Mouse (Mus musculus) C2C12 (cell line): ENCODE results near the gene Aox1. TPM values are rescaled to one million over a fixed set of nuclear protein-coding genes. Genes with fewer than 3 reads are reported as not detected.

Experiments used
- H3K27me3 ChIP-seq: one replicate; pipeline ENCODE4 v1.6.1; 2011; ENCODE audit not compliant: control insufficient read depth, insufficient read depth, insufficient read length
- H3K36me3 ChIP-seq: one replicate; pipeline ENCODE4 v1.6.1; 2011; ENCODE audit not compliant: control insufficient read depth, insufficient read depth
- H3K4me3 ChIP-seq: one replicate; pipeline ENCODE4 v1.5.1; 2011; ENCODE audit warnings: mild to moderate bottlenecking, control low read depth; ENCODE audit not compliant: poor library complexity, insufficient read depth, severe bottlenecking
- H3K79me2 ChIP-seq: one replicate; pipeline ENCODE4 v1.6.1; 2011; ENCODE audit not compliant: control insufficient read depth, insufficient read depth
- H3K79me3 ChIP-seq: one replicate; pipeline ENCODE4 v1.6.1; 2011; ENCODE audit warnings: low read depth, control low read depth
- H3ac ChIP-seq: one replicate; pipeline ENCODE3; 2011; ENCODE audit warnings: low read depth; ENCODE audit not compliant: control insufficient read depth, insufficient read length
- CEBPB ChIP-seq: IDR thresholded peaks from one replicate; pipeline ENCODE4 v1.6.1; 2011; ENCODE audit warnings: low read depth, mild to moderate bottlenecking, control low read depth, moderate library complexity
- CTCF ChIP-seq: IDR thresholded peaks from one replicate; pipeline ENCODE4 v1.5.1; 2011; ENCODE audit not compliant: control insufficient read depth, insufficient read depth, insufficient read length
- FOSL1 ChIP-seq: IDR thresholded peaks from one replicate; pipeline ENCODE4 v1.8.0; 2011; ENCODE audit warnings: mild to moderate bottlenecking, low read length; ENCODE audit not compliant: poor library complexity, insufficient read depth, severe bottlenecking
- MAX ChIP-seq: IDR thresholded peaks from one replicate; pipeline ENCODE4 v1.6.1; 2011; ENCODE audit warnings: mild to moderate bottlenecking, control low read depth
- MYOD1 ChIP-seq: IDR thresholded peaks from one replicate; pipeline ENCODE4 v1.6.1; 2011; ENCODE audit warnings: low read depth; ENCODE audit not compliant: control insufficient read depth, insufficient read length
- MYOG ChIP-seq: IDR thresholded peaks from one replicate; pipeline ENCODE4 v1.6.1; 2011; ENCODE audit not compliant: control insufficient read depth, insufficient read length; ENCODE audit errors: extremely low read depth
- USF1 ChIP-seq: IDR thresholded peaks from one replicate; pipeline ENCODE4 v1.6.1; 2011; ENCODE audit warnings: low read depth, mild to moderate bottlenecking, control low read depth, moderate library complexity
- polyA plus RNA-seq: library from polyadenylated mRNA; unstranded; fragments of >200 nt; fragmentation: generic; extraction: Trizol; gene quantifications from one replicate; pipeline ENCODE4 v1.2.1, GENCODE M21; 2012; ENCODE audit warnings: missing spikeins

Aox1 gene
- polyA plus RNA-seq, 1 experiment = 2.2 TPM

DNA sequence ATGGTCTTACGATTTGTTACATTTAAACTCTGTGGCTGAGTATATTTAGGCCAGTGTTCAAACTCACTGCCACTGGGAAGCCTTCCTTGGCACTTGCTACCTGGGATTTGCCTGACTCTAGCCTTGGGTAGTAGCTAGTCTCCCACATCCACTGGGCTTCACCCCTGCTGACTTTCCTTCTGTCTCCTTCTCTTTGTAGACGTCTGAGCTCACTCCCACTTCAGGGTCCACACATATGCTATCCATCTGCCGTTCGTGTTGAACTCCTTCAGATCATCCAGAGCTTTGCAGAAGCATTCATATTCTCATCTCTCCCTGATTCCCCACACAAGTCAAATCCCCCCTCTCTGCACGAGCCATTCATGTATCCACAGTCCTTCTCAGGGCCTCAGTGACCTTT lies 15.8 kb downstream of the Aox1 start:
- H3K4me3 ChIP-seq = no peak overlapping the region
- H3K79me3 ChIP-seq = no peaks in the 10 kb centered on the region
- no peak for TF ChIP-seq MYOD1
- TF ChIP-seq MYOG = no peak
- no peak for TF ChIP-seq USF1
- TF ChIP-seq CTCF = no peak
- no peak for TF ChIP-seq MAX
- no peak for TF ChIP-seq CEBPB
- TF ChIP-seq FOSL1 = no peak
- no peaks in the 10 kb centered on the region for H3K79me2 ChIP-seq
- peaks cover 29% of the 10 kb centered on the region for H3K36me3 ChIP-seq
- H3K27me3 ChIP-seq = no peaks in the 10 kb centered on the region
- H3ac ChIP-seq = no peak overlapping the region

DNA sequence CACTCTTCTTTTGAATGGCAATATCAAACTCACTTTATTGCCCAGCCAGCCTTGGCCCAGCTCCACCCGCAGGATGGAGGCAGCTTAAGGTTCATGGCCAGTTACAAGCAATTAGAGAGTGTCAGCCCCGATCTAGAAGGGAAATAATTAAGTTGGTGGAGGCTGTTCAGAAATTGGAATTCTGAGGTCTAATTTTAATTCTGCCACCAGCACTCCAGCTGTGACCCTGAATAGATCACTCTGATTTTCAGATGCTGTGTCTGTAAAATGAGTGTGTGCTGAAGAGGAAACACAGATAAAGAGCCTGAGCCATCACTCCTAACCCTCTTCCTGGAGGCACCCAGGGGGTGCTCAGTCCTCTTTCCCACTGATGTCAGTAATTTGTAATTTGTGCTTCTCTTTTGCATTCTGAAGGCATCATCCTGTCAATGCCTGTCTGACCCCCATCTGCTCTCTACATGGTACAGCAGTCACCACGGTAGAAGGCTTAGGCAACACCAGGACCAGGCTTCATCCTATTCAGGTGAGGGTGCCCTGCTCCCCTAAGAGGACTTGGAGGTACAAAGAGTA lies 17.1 kb downstream of the Aox1 start:
- no peaks in the 10 kb centered on the region for H3K27me3 ChIP-seq
- no peaks in the 10 kb centered on the region for H3K79me2 ChIP-seq
- no peak overlapping the region for H3K4me3 ChIP-seq
- peaks cover 29% of the 10 kb centered on the region for H3K36me3 ChIP-seq
- no peaks in the 10 kb centered on the region for H3K79me3 ChIP-seq
- TF ChIP-seq MYOD1 (no peak), MYOG (no peak)
- no peak overlapping the region for H3ac ChIP-seq

DNA sequence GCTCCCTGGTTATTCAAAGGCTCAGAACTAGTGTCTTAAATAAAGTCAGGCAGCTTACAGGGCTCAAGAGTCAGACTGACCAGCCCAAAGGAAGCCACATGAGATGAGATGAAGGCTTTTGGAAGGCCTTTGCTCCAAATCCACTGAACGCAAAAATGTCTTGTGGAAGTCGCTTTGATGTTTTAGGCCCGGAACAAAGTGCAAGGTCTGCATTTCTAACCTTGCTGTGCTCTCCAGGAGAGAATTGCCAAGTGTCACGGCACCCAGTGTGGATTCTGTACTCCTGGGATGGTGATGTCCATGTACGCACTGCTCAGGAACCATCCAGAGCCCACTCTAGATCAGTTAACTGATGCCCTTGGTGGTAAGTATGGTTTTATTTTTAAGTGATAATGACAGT lies 19.4 kb downstream of the Aox1 start:
- Histone ChIP-seq H3K27me3 (no peaks in the 10 kb centered on the region), H3K36me3 (peaks cover 18% of the 10 kb centered on the region), H3ac (no peak overlapping the region), H3K4me3 (no peak overlapping the region), H3K79me2 (no peaks in the 10 kb centered on the region), H3K79me3 (no peaks in the 10 kb centered on the region)
- TF ChIP-seq USF1 (no peak), MYOG (no peak), MYOD1 (no peak), MAX (no peak), CEBPB (no peak), CTCF (no peak), FOSL1 (no peak)

DNA sequence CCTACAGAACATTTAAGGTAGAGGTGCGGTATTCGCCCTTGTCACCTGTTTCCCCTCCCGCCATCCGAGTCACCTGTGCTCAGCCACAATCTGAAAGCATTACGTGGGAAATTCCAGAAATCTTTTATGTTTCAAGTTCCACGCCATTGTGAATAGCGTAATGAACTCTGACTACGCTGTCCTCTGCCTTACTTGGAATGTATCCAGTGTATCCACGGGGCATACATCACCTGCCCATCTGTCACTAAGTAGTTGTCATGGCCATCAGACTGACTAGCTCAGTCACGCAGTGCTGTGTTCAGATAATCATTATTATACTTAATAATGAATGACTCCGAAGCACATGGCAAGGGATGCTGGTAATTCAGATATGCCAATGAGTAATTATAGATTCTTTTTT lies 25.9 kb downstream of the Aox1 start:
- H3K36me3 ChIP-seq = peaks cover 26% of the 10 kb centered on the region
- no peaks in the 10 kb centered on the region for H3K79me2 ChIP-seq
- no peaks in the 10 kb centered on the region for H3K27me3 ChIP-seq
- H3K79me3 ChIP-seq = no peaks in the 10 kb centered on the region
- H3K4me3 ChIP-seq = no peak overlapping the region
- TF ChIP-seq CEBPB (no peak), MYOG (no peak), MYOD1 (no peak), USF1 (no peak)
- H3ac ChIP-seq = no peak overlapping the region

DNA sequence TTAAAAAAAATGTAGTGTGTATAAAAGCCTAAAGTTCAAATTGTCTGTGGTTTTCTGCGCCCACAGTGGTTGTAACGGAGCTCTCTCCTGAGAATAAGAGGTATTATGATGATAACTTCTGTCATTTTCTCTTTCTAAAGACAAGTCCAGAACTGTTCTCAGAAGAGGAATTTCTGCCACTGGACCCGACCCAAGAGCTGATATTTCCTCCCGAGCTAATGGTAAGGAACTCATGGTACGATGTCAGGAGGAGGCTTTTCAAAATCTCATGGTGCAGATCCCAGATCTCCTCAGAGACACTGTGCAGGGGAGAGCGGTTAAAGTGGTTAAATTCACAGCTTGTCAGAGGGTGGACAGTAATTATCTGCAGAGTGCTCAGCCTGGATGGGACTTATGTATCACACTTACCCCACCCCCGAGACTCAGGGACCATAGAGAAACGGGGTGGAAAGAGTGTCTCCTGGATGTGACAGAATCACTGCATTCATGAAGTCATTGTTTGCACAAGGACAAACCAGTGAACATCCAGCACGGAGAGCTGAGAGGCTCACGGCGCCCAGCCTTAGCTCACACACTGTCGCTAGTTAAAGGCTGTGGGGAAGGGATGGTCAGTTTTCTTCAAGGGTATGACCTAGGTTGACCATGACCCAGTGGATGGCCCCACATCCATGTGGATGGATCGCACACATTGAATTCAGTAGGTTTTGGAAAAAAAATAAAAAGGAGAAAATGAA lies 26.5 kb downstream of the Aox1 start:
- H3K79me3 ChIP-seq = no peaks in the 10 kb centered on the region
- TF ChIP-seq USF1 (no peak), CTCF (no peak), FOSL1 (no peak), MYOD1 (no peak), MYOG (no peak), CEBPB (no peak), MAX (no peak)
- H3K79me2 ChIP-seq = no peaks in the 10 kb centered on the region
- no peaks in the 10 kb centered on the region for H3K27me3 ChIP-seq
- peaks cover 30% of the 10 kb centered on the region for H3K36me3 ChIP-seq
- no peak overlapping the region for H3ac ChIP-seq
- H3K4me3 ChIP-seq = no peak overlapping the region

DNA sequence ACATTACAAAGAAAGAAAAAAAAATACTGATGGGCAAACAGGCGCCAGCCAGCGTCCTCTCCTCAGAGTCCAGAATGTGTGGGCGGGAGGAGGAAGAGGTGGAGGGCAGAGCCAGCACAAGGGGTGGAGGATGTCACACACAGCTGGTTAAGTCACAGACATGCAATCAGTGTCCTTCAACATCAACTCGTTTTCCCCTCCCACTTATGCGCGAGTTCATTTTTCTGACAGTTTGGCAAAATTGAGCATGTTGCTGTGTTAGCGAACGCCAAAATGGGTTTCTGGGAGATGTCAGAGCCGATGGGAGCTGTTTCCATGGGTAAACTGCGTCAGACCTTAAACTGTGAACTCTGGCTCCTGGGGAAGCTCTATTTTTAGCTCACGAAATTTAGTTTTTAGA lies 27.2 kb downstream of the Aox1 start:
- Histone ChIP-seq H3K79me3 (no peaks in the 10 kb centered on the region), H3K79me2 (no peaks in the 10 kb centered on the region), H3K4me3 (no peak overlapping the region), H3ac (no peak overlapping the region), H3K36me3 (peaks cover 36% of the 10 kb centered on the region), H3K27me3 (no peaks in the 10 kb centered on the region)
- TF ChIP-seq CTCF = no peak
- TF ChIP-seq MYOG = no peak
- TF ChIP-seq MYOD1 = no peak
- TF ChIP-seq FOSL1 = no peak
- no peak for TF ChIP-seq USF1
- no peak for TF ChIP-seq MAX
- no peak for TF ChIP-seq CEBPB
